Mouse (Mus musculus) kidney, embryonic 14.5 days (tissue): Measurements from ENCODE around the gene Nek11. TPM values are rescaled to one million over a fixed set of nuclear protein-coding genes. Genes with fewer than 3 reads are reported as not detected.

Source experiments
- ATAC-seq: fragments of 200-750 bp; cut with Nextera tagmentation; 2 replicates; pipeline ENCODE4 v1.8.0; 2017; ENCODE audit warnings: moderate number of reproducible peaks, mild to moderate bottlenecking, moderate TSS enrichment, moderate library complexity; ENCODE audit not compliant: low FRiP score, low TSS enrichment
- H3K27ac ChIP-seq: fragments of 300-500 bp; sonication (generic); 2 replicates; pipeline ENCODE4 v1.5.1; 2014; ENCODE audit warnings: low read depth, mild to moderate bottlenecking, low read length, moderate library complexity, mixed read lengths
- H3K27me3 ChIP-seq: fragments of 300-500 bp; sonication (generic); 2 replicates; pipeline ENCODE4 v1.6.1; 2014; ENCODE audit warnings: mild to moderate bottlenecking, low read length; ENCODE audit not compliant: control insufficient read depth, insufficient read depth
- H3K36me3 ChIP-seq: fragments of 300-500 bp; sonication (generic); 2 replicates; pipeline ENCODE4 v1.6.1; 2014; ENCODE audit warnings: low read length, mixed read lengths; ENCODE audit not compliant: control insufficient read depth, insufficient read depth
- H3K4me1 ChIP-seq: fragments of 300-500 bp; sonication (generic); 2 replicates; pipeline ENCODE4 v1.6.1; 2014; ENCODE audit warnings: low read length, mixed read lengths; ENCODE audit not compliant: control insufficient read depth, insufficient read depth
- H3K4me2 ChIP-seq: fragments of 300-500 bp; sonication (generic); replicated peaks from 2 replicates; pipeline ENCODE4 v1.6.1; 2014; ENCODE audit warnings: low read depth, mild to moderate bottlenecking, low read length
- H3K4me3 ChIP-seq: fragments of 300-500 bp; sonication (generic); 2 replicates; pipeline ENCODE4 v1.5.1; 2014; ENCODE audit warnings: mild to moderate bottlenecking, low read length
- H3K9ac ChIP-seq: fragments of 300-500 bp; sonication (generic); 2 replicates; pipeline ENCODE4 v1.6.1; 2014; ENCODE audit warnings: low read depth, mild to moderate bottlenecking, low read length, moderate library complexity
- H3K9me3 ChIP-seq: fragments of 300-500 bp; sonication (generic); 2 replicates; pipeline ENCODE4 v1.6.1; 2016; ENCODE audit warnings: low read length; ENCODE audit not compliant: control insufficient read depth
- WGBS: fragments of 180-500 bp; shearing (Covaris S2); extraction: QIAGEN DNeasy Blood & Tissue Kit; methylation state at CpG from one replicate; pipeline ENCODE4 v1.1.7; 2014; 5-methylcytosine and 5-hydroxymethylcytosine counted together
- polyA plus RNA-seq: library from polyadenylated mRNA; unstranded; fragments of >200 nt; fragmentation: Nextera tagmentation; extraction: Ambion mirVana; gene quantifications from 2 replicates; pipeline ENCODE4 v1.2.1, GENCODE M21; 2014

Gene Nek11
- polyA plus RNA-seq, 1 experiment from 2014 or later, result 0.49 TPM

DNA sequence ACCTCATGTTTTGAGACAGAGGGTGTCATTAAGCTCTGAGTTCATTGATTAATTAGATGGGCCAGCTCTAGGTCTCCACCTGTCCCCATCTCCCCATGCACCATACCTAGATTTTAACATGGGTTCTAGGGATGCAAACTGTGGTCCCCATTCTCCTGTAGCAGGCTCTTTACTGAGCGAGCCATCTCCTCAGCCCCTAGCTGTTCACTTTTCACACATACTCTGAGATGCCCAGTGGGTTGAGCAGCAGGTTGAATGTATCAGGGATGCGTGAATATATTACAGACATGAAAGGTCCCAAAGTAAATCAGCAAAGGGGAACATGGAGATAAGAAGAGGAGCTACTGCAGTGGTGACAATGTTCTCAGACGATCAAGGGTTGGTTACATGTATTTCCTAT, 52.8 kb downstream of the Nek11 start:
- no peak overlapping the region for H3K27ac ChIP-seq
- H3K9me3 ChIP-seq, result peaks cover 6% of the 10 kb centered on the region; the same call in 1 of the 2 replicates
- no peak overlapping the region for H3K9ac ChIP-seq
- no peaks in the 10 kb centered on the region for H3K27me3 ChIP-seq
- no peak for ATAC-seq
- H3K36me3 ChIP-seq, result no peaks in the 10 kb centered on the region
- 90% methylated on average over 3 of the region's 3 CpGs for WGBS
- H3K4me1 ChIP-seq, result no peaks in the 10 kb centered on the region
- no peak overlapping the region for H3K4me3 ChIP-seq
- H3K4me2 ChIP-seq, result no peak overlapping the region

- ATAC-seq, result no peak
- no peak overlapping the region for H3K27ac ChIP-seq
- no peak overlapping the region for H3K4me2 ChIP-seq
- no peak overlapping the region for H3K4me3 ChIP-seq
- no peaks in the 10 kb centered on the region for H3K36me3 ChIP-seq
- WGBS, result 82% methylated on average over 4 of the region's 4 CpGs
- H3K27me3 ChIP-seq, result no peaks in the 10 kb centered on the region
- no peaks in the 10 kb centered on the region for H3K9me3 ChIP-seq
- H3K4me1 ChIP-seq, result no peaks in the 10 kb centered on the region
- no peak overlapping the region for H3K9ac ChIP-seq
Observed at GRCm38 (mm10) chr9:105332436-105333016, 62.8 kb downstream of the Nek11 start.

DNA sequence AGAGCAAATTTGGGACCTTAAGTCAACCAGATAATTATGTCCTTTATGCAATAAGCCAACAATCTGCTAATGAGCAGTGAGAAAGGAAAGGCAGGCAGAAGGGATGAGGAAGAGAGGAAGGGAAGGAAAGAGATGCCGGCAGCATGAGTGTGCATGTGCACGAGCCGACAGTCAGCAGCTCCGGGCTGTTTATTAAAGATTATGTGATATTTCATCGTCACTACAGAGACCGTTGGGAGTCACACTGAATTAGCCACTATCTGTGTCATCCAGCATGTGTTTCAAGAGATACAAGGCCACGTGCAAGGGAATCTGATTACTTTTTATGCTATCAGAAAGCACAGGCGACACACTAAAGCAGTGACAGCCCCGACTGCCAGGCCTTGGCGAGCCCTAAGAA, 73.5 kb downstream of the Nek11 start:
- WGBS, result 96% methylated on average over 10 of the region's 10 CpGs
- H3K9me3 ChIP-seq, result no peaks in the 10 kb centered on the region
- H3K4me2 ChIP-seq, result no peak overlapping the region
- no peak overlapping the region for H3K4me3 ChIP-seq
- no peak overlapping the region for H3K27ac ChIP-seq
- H3K9ac ChIP-seq, result no peak overlapping the region
- ATAC-seq, result no peak
- no peaks in the 10 kb centered on the region for H3K36me3 ChIP-seq
- no peaks in the 10 kb centered on the region for H3K27me3 ChIP-seq
- H3K4me1 ChIP-seq, result no peaks in the 10 kb centered on the region

- Histone ChIP-seq H3K9me3 (no peaks in the 10 kb centered on the region), H3K27ac (no peak overlapping the region), H3K4me2 (no peak overlapping the region), H3K4me1 (no peaks in the 10 kb centered on the region), H3K9ac (no peak overlapping the region), H3K27me3 (no peaks in the 10 kb centered on the region), H3K4me3 (no peak overlapping the region), H3K36me3 (no peaks in the 10 kb centered on the region)
- no peak for ATAC-seq
- WGBS, result 82% methylated on average over 10 of the region's 10 CpGs
Observed at GRCm38 (mm10) chr9:105313250-105313649, 82.1 kb downstream of the Nek11 start.

- Histone ChIP-seq H3K4me3 (no peak overlapping the region), H3K27me3 (no peaks in the 10 kb centered on the region), H3K4me1 (no peaks in the 10 kb centered on the region), H3K27ac (no peak overlapping the region), H3K9me3 (no peaks in the 10 kb centered on the region), H3K36me3 (no peaks in the 10 kb centered on the region), H3K4me2 (no peak overlapping the region), H3K9ac (no peak overlapping the region)
- ATAC-seq, result no peak
- 95% methylated on average over 1 of the region's 1 CpGs for WGBS
Observed at GRCm38 (mm10) chr9:105312686-105313085, 82.6 kb downstream of the Nek11 start.

- H3K27me3 ChIP-seq, result no peaks in the 10 kb centered on the region
- no peaks in the 10 kb centered on the region for H3K9me3 ChIP-seq
- no peaks in the 10 kb centered on the region for H3K4me1 ChIP-seq
- H3K36me3 ChIP-seq, result no peaks in the 10 kb centered on the region
- WGBS, result 28% methylated on average over 9 of the region's 9 CpGs
- ATAC-seq, result 0 out of 2 replicates have a peak, but pooled peaks have one; percentile 43
- no peak overlapping the region for H3K4me2 ChIP-seq
- no peak overlapping the region for H3K27ac ChIP-seq
- H3K4me3 ChIP-seq, result no peak overlapping the region
- H3K9ac ChIP-seq, result no peak overlapping the region
Observed at GRCm38 (mm10) chr9:105309553-105310281, 85.6 kb downstream of the Nek11 start.

DNA sequence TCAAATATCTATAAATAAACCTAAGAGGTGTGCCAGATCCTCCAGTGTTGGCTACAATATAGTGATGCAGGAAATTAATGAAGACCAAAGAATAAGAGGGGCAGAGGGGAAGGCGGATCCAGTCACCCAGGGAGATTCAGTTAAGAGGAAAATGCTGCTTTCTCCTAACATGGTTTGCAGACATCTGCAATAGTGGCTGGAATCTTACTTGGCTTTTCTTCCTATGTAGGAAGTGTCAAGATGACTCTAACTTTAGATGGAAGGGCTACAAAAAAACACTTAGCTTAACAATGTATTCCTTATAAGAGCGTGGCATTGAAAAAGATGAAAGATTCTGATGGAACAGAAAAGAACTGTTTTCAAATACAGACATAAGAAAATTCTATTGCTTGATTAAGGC, 89.3 kb downstream of the Nek11 start:
- 86% methylated on average over 2 of the region's 2 CpGs for WGBS
- Histone ChIP-seq H3K4me2 (no peak overlapping the region), H3K27ac (no peak overlapping the region), H3K27me3 (no peaks in the 10 kb centered on the region), H3K9ac (no peak overlapping the region), H3K9me3 (no peaks in the 10 kb centered on the region), H3K36me3 (no peaks in the 10 kb centered on the region), H3K4me3 (no peak overlapping the region), H3K4me1 (no peaks in the 10 kb centered on the region)
- no peak for ATAC-seq

- Histone ChIP-seq H3K4me3 (no peak overlapping the region), H3K4me1 (no peaks in the 10 kb centered on the region), H3K9me3 (no peaks in the 10 kb centered on the region), H3K27ac (no peak overlapping the region), H3K36me3 (no peaks in the 10 kb centered on the region), H3K27me3 (no peaks in the 10 kb centered on the region), H3K4me2 (no peak overlapping the region), H3K9ac (no peak overlapping the region)
- WGBS, result 79% methylated on average over 3 of the region's 3 CpGs
- no peak for ATAC-seq
Observed at GRCm38 (mm10) chr9:105302230-105302629, 93.1 kb downstream of the Nek11 start.

- Histone ChIP-seq H3K4me1 (no peaks in the 10 kb centered on the region), H3K9ac (no peak overlapping the region), H3K27me3 (no peaks in the 10 kb centered on the region), H3K4me3 (no peak overlapping the region), H3K9me3 (no peaks in the 10 kb centered on the region), H3K4me2 (no peak overlapping the region), H3K36me3 (no peaks in the 10 kb centered on the region), H3K27ac (no peak overlapping the region)
- no peak for ATAC-seq
- WGBS, result 88% methylated on average over 1 of the region's 1 CpGs
Observed at GRCm38 (mm10) chr9:105301396-105301795, 93.9 kb downstream of the Nek11 start.
